Mouse (Mus musculus): ENCODE measurements around the gene Gatad2b. TPM values are rescaled to one million over a fixed set of nuclear protein-coding genes. Genes with fewer than 3 reads are reported as not detected.
"Not testable (repeated sequence)": the region's sequence is repeated elsewhere in the genome, so short reads cannot be mapped to it uniquely, and the experiment has no call there.

The Gatad2b gene
- polyA plus RNA-seq, 1 experiment from 2014 or later, result 13.7 TPM

GRCm38 (mm10) chr3:90335517-90335916, 42.5 kb downstream of the Gatad2b start:
- Histone ChIP-seq H3K9me3 (no peaks in the 10 kb centered on the region), H3K4me2 (no peak overlapping the region), H3K4me1 (replicated peaks) (peaks cover 13% of the 10 kb centered on the region), H3K36me3 (no peaks in the 10 kb centered on the region), H3K4me3 (no peak overlapping the region), H3K9ac (no peak overlapping the region), H3K27me3 (no peaks in the 10 kb centered on the region), H3K27ac (replicated peaks) (no peak overlapping the region)
- ATAC-seq (ENCODE audit: low read depth), result no peak

GRCm38 (mm10) chr3:90338190-90338589, 45.2 kb downstream of the Gatad2b start:
- no peak overlapping the region for H3K4me2 ChIP-seq
- H3K27me3 ChIP-seq, result no peaks in the 10 kb centered on the region
- H3K27ac ChIP-seq (replicated peaks), result no peak overlapping the region
- H3K36me3 ChIP-seq, result peaks cover 14% of the 10 kb centered on the region
- H3K9ac ChIP-seq, result no peak overlapping the region
- peaks cover 13% of the 10 kb centered on the region for H3K4me1 ChIP-seq (replicated peaks)
- no peak for ATAC-seq (ENCODE audit: low read depth)
- WGBS, result 55% methylated on average over 3 of the region's 3 CpGs
- no peak overlapping the region for H3K4me3 ChIP-seq
- H3K9me3 ChIP-seq, result no peaks in the 10 kb centered on the region

GRCm38 (mm10) chr3:90340177-90340576, 47.2 kb downstream of the Gatad2b start:
- no peak overlapping the region for H3K4me3 ChIP-seq
- H3K36me3 ChIP-seq, result peaks cover 15% of the 10 kb centered on the region
- no peaks in the 10 kb centered on the region for H3K27me3 ChIP-seq
- no peak for ATAC-seq (ENCODE audit: low read depth)
- no peaks in the 10 kb centered on the region for H3K9me3 ChIP-seq
- no peak overlapping the region for H3K27ac ChIP-seq (replicated peaks)
- H3K4me2 ChIP-seq, result no peak overlapping the region
- H3K9ac ChIP-seq, result no peak overlapping the region
- H3K4me1 ChIP-seq (replicated peaks), result peaks cover 13% of the 10 kb centered on the region

- H3K9ac ChIP-seq; H3K9me3 ChIP-seq; H3K27me3 ChIP-seq; ATAC-seq (ENCODE audit: low read depth); H3K4me3 ChIP-seq; H3K4me2 ChIP-seq; H3K4me1 ChIP-seq (replicated peaks); H3K27ac ChIP-seq (replicated peaks): not testable (repeated sequence)
- WGBS, result 64% methylated on average over 2 of the region's 2 CpGs
- peaks cover 33% of the 10 kb centered on the region for H3K36me3 ChIP-seq
Measured at GRCm38 (mm10) chr3:90342853-90343252, 49.9 kb downstream of the Gatad2b start.

- WGBS, result 97% methylated on average over 4 of the region's 4 CpGs
- no peak for ATAC-seq (ENCODE audit: low read depth)
Measured at GRCm38 (mm10) chr3:90347847-90348246, 54.9 kb downstream of the Gatad2b start.

GRCm38 (mm10) chr3:90357959-90358358, 65.0 kb downstream of the Gatad2b start:
- Histone ChIP-seq H3K4me1 (replicated peaks) (no peaks in the 10 kb centered on the region), H3K4me2 (no peak overlapping the region), H3K27ac (replicated peaks) (no peak overlapping the region), H3K9me3 (no peaks in the 10 kb centered on the region), H3K4me3 (no peak overlapping the region), H3K27me3 (no peaks in the 10 kb centered on the region), H3K36me3 (peaks cover 90% of the 10 kb centered on the region), H3K9ac (no peak overlapping the region)
- no peak for ATAC-seq (ENCODE audit: low read depth)
- WGBS, result 95% methylated on average over 7 of the region's 7 CpGs

More at GRCm38 (mm10) chr3:90347847-90348246, 54.9 kb downstream of the Gatad2b start:
- no peak overlapping the region for H3K27ac ChIP-seq (replicated peaks)
- H3K9ac ChIP-seq, result no peak overlapping the region
- H3K4me1 ChIP-seq (replicated peaks), result no peaks in the 10 kb centered on the region
- peaks cover 58% of the 10 kb centered on the region for H3K36me3 ChIP-seq
- no peaks in the 10 kb centered on the region for H3K9me3 ChIP-seq
- no peak overlapping the region for H3K4me3 ChIP-seq
- no peak overlapping the region for H3K4me2 ChIP-seq
- H3K27me3 ChIP-seq, result no peaks in the 10 kb centered on the region

GRCm38 (mm10) chr3:90359230-90359629, 66.3 kb downstream of the Gatad2b start:
- H3K27me3 ChIP-seq, result no peaks in the 10 kb centered on the region
- no peak overlapping the region for H3K27ac ChIP-seq (replicated peaks)
- H3K4me2 ChIP-seq, result no peak overlapping the region
- peaks cover 85% of the 10 kb centered on the region for H3K36me3 ChIP-seq
- H3K4me1 ChIP-seq (replicated peaks), result no peaks in the 10 kb centered on the region
- no peak overlapping the region for H3K4me3 ChIP-seq
- no peaks in the 10 kb centered on the region for H3K9me3 ChIP-seq
- H3K9ac ChIP-seq, result no peak overlapping the region
- no peak for ATAC-seq (ENCODE audit: low read depth)
- 95% methylated on average over 1 of the region's 1 CpGs for WGBS

GRCm38 (mm10) chr3:90361476-90361875, 68.5 kb downstream of the Gatad2b start:
- Histone ChIP-seq H3K36me3 (peaks cover 68% of the 10 kb centered on the region), H3K27ac (replicated peaks) (no peak overlapping the region), H3K4me2 (no peak overlapping the region), H3K4me1 (replicated peaks) (no peaks in the 10 kb centered on the region), H3K27me3 (no peaks in the 10 kb centered on the region), H3K9ac (no peak overlapping the region), H3K4me3 (no peak overlapping the region), H3K9me3 (no peaks in the 10 kb centered on the region)
- ATAC-seq (ENCODE audit: low read depth), result no peak
- WGBS, result 95% methylated on average over 4 of the region's 4 CpGs

- Histone ChIP-seq H3K4me1 (replicated peaks) (no peaks in the 10 kb centered on the region), H3K4me2 (no peak overlapping the region), H3K9ac (no peak overlapping the region), H3K4me3 (no peak overlapping the region), H3K36me3 (peaks cover 59% of the 10 kb centered on the region), H3K27me3 (no peaks in the 10 kb centered on the region), H3K9me3 (no peaks in the 10 kb centered on the region), H3K27ac (replicated peaks) (no peak overlapping the region)
- no peak for ATAC-seq (ENCODE audit: low read depth)
- WGBS, result 88% methylated on average over 2 of the region's 2 CpGs
Measured at GRCm38 (mm10) chr3:90362346-90362745, 69.4 kb downstream of the Gatad2b start.

GRCm38 (mm10) chr3:90367001-90367632, 74.1 kb downstream of the Gatad2b start:
- Histone ChIP-seq H3K9me3 (no peaks in the 10 kb centered on the region), H3K4me3 (no peak overlapping the region), H3K4me2 (no peak overlapping the region), H3K36me3 (0 out of 2 replicates have a peak, but pooled peaks cover 20% of the 10 kb centered on the region), H3K27me3 (no peaks in the 10 kb centered on the region), H3K9ac (no peak overlapping the region), H3K4me1 (replicated peaks) (peaks cover 4% of the 10 kb centered on the region; the same call in 1 of the 2 replicates), H3K27ac (replicated peaks) (no peak overlapping the region)
- no peak for ATAC-seq (ENCODE audit: low read depth)
- 88% methylated on average over 5 of the region's 5 CpGs for WGBS

- Histone ChIP-seq H3K27me3 (no peaks in the 10 kb centered on the region), H3K4me1 (replicated peaks) (peaks cover 4% of the 10 kb centered on the region; the same call in 1 of the 2 replicates), H3K36me3 (0 out of 2 replicates have a peak, but pooled peaks cover 7% of the 10 kb centered on the region), H3K4me2 (no peak overlapping the region), H3K4me3 (no peak overlapping the region), H3K27ac (replicated peaks) (no peak overlapping the region), H3K9ac (no peak overlapping the region), H3K9me3 (no peaks in the 10 kb centered on the region)
- ATAC-seq (ENCODE audit: low read depth), result no peak
- WGBS, result 23% methylated on average over 2 of the region's 2 CpGs
Measured at GRCm38 (mm10) chr3:90369041-90369440, 76.1 kb downstream of the Gatad2b start.

GRCm38 (mm10) chr3:90371857-90372256, 78.9 kb downstream of the Gatad2b start:
- Histone ChIP-seq H3K9ac (no peak overlapping the region), H3K36me3 (no peaks in the 10 kb centered on the region), H3K9me3 (no peaks in the 10 kb centered on the region), H3K4me3 (no peak overlapping the region), H3K4me2 (no peak overlapping the region), H3K27me3 (no peaks in the 10 kb centered on the region), H3K27ac (replicated peaks) (no peak overlapping the region), H3K4me1 (replicated peaks) (peaks cover 16% of the 10 kb centered on the region)
- 74% methylated on average over 7 of the region's 7 CpGs for WGBS
- ATAC-seq (ENCODE audit: low read depth), result no peak

- ATAC-seq (ENCODE audit: low read depth), result no peak
- Histone ChIP-seq H3K27ac (replicated peaks) (no peak overlapping the region), H3K36me3 (no peaks in the 10 kb centered on the region), H3K27me3 (no peaks in the 10 kb centered on the region), H3K9me3 (no peaks in the 10 kb centered on the region), H3K9ac (no peak overlapping the region), H3K4me1 (replicated peaks) (peaks cover 16% of the 10 kb centered on the region), H3K4me3 (no peak overlapping the region), H3K4me2 (no peak overlapping the region)
- WGBS, result 60% methylated on average over 5 of the region's 5 CpGs
Measured at GRCm38 (mm10) chr3:90372817-90373216, 79.8 kb downstream of the Gatad2b start.
